Mouse (Mus musculus) stomach, embryonic 15.5 days (tissue): Measurements from ENCODE around the gene Tekt2. TPM values are rescaled to one million over a fixed set of nuclear protein-coding genes. Genes with fewer than 3 reads are reported as not detected.
A peak's percentile ranks its signal among the peaks of the same experiment; 100 is the strongest.

ENCODE experiments used
- ATAC-seq: fragments of 200-750 bp; cut with Nextera tagmentation; 2 replicates; pipeline ENCODE4 v1.8.0; 2017; ENCODE audit warnings: low read depth, moderate number of reproducible peaks, moderate TSS enrichment; ENCODE audit not compliant: insufficient read depth, low FRiP score
- H3K27ac ChIP-seq: fragments of 300-500 bp; sonication (generic); 2 replicates; pipeline ENCODE4 v1.5.1; 2015; ENCODE audit warnings: mild to moderate bottlenecking, inconsistent platforms
- H3K27me3 ChIP-seq: fragments of 300-500 bp; sonication (generic); replicated peaks from 2 replicates; pipeline ENCODE4 v1.6.1; 2015; ENCODE audit warnings: inconsistent platforms
- H3K36me3 ChIP-seq: fragments of 300-500 bp; sonication (generic); 2 replicates; pipeline ENCODE4 v1.6.1; 2015; ENCODE audit warnings: inconsistent platforms
- H3K4me1 ChIP-seq: fragments of 300-500 bp; sonication (generic); 2 replicates; pipeline ENCODE4 v1.6.1; 2015; ENCODE audit warnings: inconsistent platforms
- H3K4me2 ChIP-seq: fragments of 300-500 bp; sonication (generic); 2 replicates; pipeline ENCODE4 v1.6.1; 2015; ENCODE audit warnings: mild to moderate bottlenecking, inconsistent platforms
- H3K4me3 ChIP-seq: fragments of 300-500 bp; sonication (generic); replicated peaks from 2 replicates; pipeline ENCODE4 v1.5.1; 2015; ENCODE audit warnings: inconsistent platforms
- H3K9ac ChIP-seq: fragments of 300-500 bp; sonication (generic); 2 replicates; pipeline ENCODE4 v1.6.1; 2015; ENCODE audit warnings: inconsistent platforms
- H3K9me3 ChIP-seq: fragments of 300-500 bp; sonication (generic); 2 replicates; pipeline ENCODE4 v1.6.1; 2016; ENCODE audit warnings: inconsistent platforms
- WGBS: fragments of 180-500 bp; shearing (Covaris S2); methylation state at CpG from one replicate; pipeline ENCODE4 v1.1.7; 2015; 5-methylcytosine and 5-hydroxymethylcytosine counted together
- polyA plus RNA-seq: library from polyadenylated mRNA; unstranded; fragments of >200 nt; fragmentation: Nextera tagmentation; extraction: Ambion mirVana; gene quantifications from 2 replicates; pipeline ENCODE4 v1.2.1, GENCODE M21; 2015

Tekt2 gene
- polyA plus RNA-seq, 1 experiment from 2014 or later = 7.8 TPM

- Histone ChIP-seq H3K27ac (peak within 1 kb of the TSS; percentile 63; the same call in 1 of the 2 replicates), H3K4me1 (peaks cover 12% of the 10 kb centered on the region), H3K27me3 (peaks cover 33% of the 10 kb centered on the region), H3K4me2 (peak within 1 kb of the TSS; percentile 84), H3K9me3 (no peaks in the 10 kb centered on the region), H3K36me3 (no peaks in the 10 kb centered on the region), H3K4me3 (peak within 1 kb of the TSS; percentile 54), H3K9ac (peak within 1 kb of the TSS; percentile 60)
- no peak; the same call in 1 of the 2 replicates for ATAC-seq
- 2% methylated on average over 38 of the region's 42 CpGs for WGBS
Observed at GRCm38 (mm10) chr4:126286492-126286891, 39.0 kb downstream of the Tekt2 start, which contains the start of gene Col8a2. Gene Col8a2 (plus strand): TSS chr4:126286793.

- 84% methylated on average over 8 of the region's 8 CpGs for WGBS
- H3K9ac ChIP-seq = no peak overlapping the region
- H3K4me3 ChIP-seq = no peak overlapping the region
- H3K27ac ChIP-seq = no peak overlapping the region
- H3K4me2 ChIP-seq = no peak overlapping the region
- H3K9me3 ChIP-seq = no peaks in the 10 kb centered on the region
- peaks cover 12% of the 10 kb centered on the region for H3K4me1 ChIP-seq
- H3K36me3 ChIP-seq = no peaks in the 10 kb centered on the region
- ATAC-seq = no peak
- peaks cover 29% of the 10 kb centered on the region for H3K27me3 ChIP-seq
Observed at GRCm38 (mm10) chr4:126283582-126283981, 41.9 kb downstream of the Tekt2 start.

GRCm38 (mm10) chr4:126281706-126282105 is 43.8 kb downstream of the Tekt2 start:
- no peak overlapping the region for H3K27ac ChIP-seq
- no peak overlapping the region for H3K4me3 ChIP-seq
- H3K4me1 ChIP-seq = peaks cover 12% of the 10 kb centered on the region
- no peaks in the 10 kb centered on the region for H3K9me3 ChIP-seq
- ATAC-seq = no peak
- no peak overlapping the region for H3K9ac ChIP-seq
- H3K4me2 ChIP-seq = no peak overlapping the region
- 67% methylated on average over 9 of the region's 9 CpGs for WGBS
- H3K36me3 ChIP-seq = no peaks in the 10 kb centered on the region
- H3K27me3 ChIP-seq = peaks cover 17% of the 10 kb centered on the region

- Histone ChIP-seq H3K9me3 (no peaks in the 10 kb centered on the region), H3K4me3 (no peak overlapping the region), H3K27me3 (0 out of 2 replicates have a peak, but pooled peaks cover 6% of the 10 kb centered on the region), H3K27ac (no peak overlapping the region), H3K36me3 (peaks cover 3% of the 10 kb centered on the region), H3K9ac (no peak overlapping the region), H3K4me2 (no peak overlapping the region), H3K4me1 (peaks cover 6% of the 10 kb centered on the region; the same call in 1 of the 2 replicates)
- 66% methylated on average over 9 of the region's 9 CpGs for WGBS
- ATAC-seq = no peak
Observed at GRCm38 (mm10) chr4:126278961-126279360, 46.5 kb downstream of the Tekt2 start.

- ATAC-seq = no peak
- H3K36me3 ChIP-seq = peaks cover 7% of the 10 kb centered on the region
- 39% methylated on average over 9 of the region's 9 CpGs for WGBS
- H3K27me3 ChIP-seq = 0 out of 2 replicates have a peak, but pooled peaks cover 4% of the 10 kb centered on the region
- no peak overlapping the region for H3K4me3 ChIP-seq
- no peaks in the 10 kb centered on the region for H3K9me3 ChIP-seq
- no peak overlapping the region for H3K9ac ChIP-seq
- H3K27ac ChIP-seq = no peak overlapping the region
- peaks cover 6% of the 10 kb centered on the region; the same call in 1 of the 2 replicates for H3K4me1 ChIP-seq
- H3K4me2 ChIP-seq = no peak overlapping the region
Observed at GRCm38 (mm10) chr4:126278565-126278915, 46.9 kb downstream of the Tekt2 start.

- Histone ChIP-seq H3K9ac (no peak overlapping the region), H3K27me3 (no peaks in the 10 kb centered on the region), H3K9me3 (no peaks in the 10 kb centered on the region), H3K4me1 (peaks cover 6% of the 10 kb centered on the region; the same call in 1 of the 2 replicates), H3K4me2 (peak overlapping the region; percentile 40), H3K27ac (no peak overlapping the region), H3K36me3 (peaks cover 11% of the 10 kb centered on the region), H3K4me3 (no peak overlapping the region)
- ATAC-seq = no peak
- 9% methylated on average over 13 of the region's 13 CpGs for WGBS
Observed at GRCm38 (mm10) chr4:126277906-126278564, 47.5 kb downstream of the Tekt2 start.

- WGBS = 75% methylated on average over 13 of the region's 13 CpGs
- no peak overlapping the region for H3K27ac ChIP-seq
- H3K27me3 ChIP-seq = no peaks in the 10 kb centered on the region
- H3K36me3 ChIP-seq = peaks cover 16% of the 10 kb centered on the region
- no peak overlapping the region for H3K4me2 ChIP-seq
- no peak overlapping the region for H3K9ac ChIP-seq
- peak; percentile 14; the same call in 1 of the 2 replicates for ATAC-seq
- no peak overlapping the region for H3K4me3 ChIP-seq
- H3K4me1 ChIP-seq = peaks cover 6% of the 10 kb centered on the region; the same call in 1 of the 2 replicates
- no peaks in the 10 kb centered on the region for H3K9me3 ChIP-seq
Observed at GRCm38 (mm10) chr4:126275681-126276131, 49.8 kb downstream of the Tekt2 start.

GRCm38 (mm10) chr4:126275081-126275480 is 50.4 kb downstream of the Tekt2 start:
- WGBS = 90% methylated on average over 4 of the region's 4 CpGs

GRCm38 (mm10) chr4:126273753-126274152 is 51.7 kb downstream of the Tekt2 start:
- Histone ChIP-seq H3K9me3 (no peaks in the 10 kb centered on the region), H3K36me3 (peaks cover 16% of the 10 kb centered on the region), H3K27ac (no peak overlapping the region), H3K4me3 (no peak overlapping the region), H3K9ac (no peak overlapping the region), H3K27me3 (no peaks in the 10 kb centered on the region), H3K4me1 (peaks cover 6% of the 10 kb centered on the region; the same call in 1 of the 2 replicates), H3K4me2 (no peak overlapping the region)
- no peak for ATAC-seq
- WGBS = 77% methylated on average over 13 of the region's 13 CpGs

More at GRCm38 (mm10) chr4:126275081-126275480, 50.4 kb downstream of the Tekt2 start:
- no peaks in the 10 kb centered on the region for H3K27me3 ChIP-seq
- H3K9ac ChIP-seq = no peak overlapping the region
- no peak overlapping the region for H3K4me3 ChIP-seq
- peaks cover 16% of the 10 kb centered on the region for H3K36me3 ChIP-seq
- H3K4me2 ChIP-seq = no peak overlapping the region
- H3K27ac ChIP-seq = no peak overlapping the region
- no peak for ATAC-seq
- H3K9me3 ChIP-seq = no peaks in the 10 kb centered on the region
- H3K4me1 ChIP-seq = peaks cover 6% of the 10 kb centered on the region; the same call in 1 of the 2 replicates

Other genes with a start within 250 kb of the Tekt2 start
- gene Lsm10, start 229.1 kb downstream of the Tekt2 start, polyA plus RNA-seq = 46.7 and 48.0 TPM in 2 replicates
- 28.6 and 29.1 TPM in 2 replicates for gene Stk40, start 221.7 kb downstream of the Tekt2 start, polyA plus RNA-seq
- gene Eva1b, start 177.9 kb downstream of the Tekt2 start, polyA plus RNA-seq = 59.0 and 60.0 TPM in 2 replicates
- gene Sh3d21, start 162.2 kb downstream of the Tekt2 start, polyA plus RNA-seq = 7.4 and 10.3 TPM in 2 replicates
- 182 and 203 TPM in 2 replicates for gene Thrap3, start 122.9 kb downstream of the Tekt2 start, polyA plus RNA-seq
- 34.1 and 36.9 TPM in 2 replicates for gene Map7d1, start 69.3 kb downstream of the Tekt2 start, polyA plus RNA-seq
- gene Trappc3, start 63.4 kb downstream of the Tekt2 start, polyA plus RNA-seq = 91.7 and 97.1 TPM in 2 replicates
- gene Col8a2, start 38.9 kb downstream of the Tekt2 start, polyA plus RNA-seq = 13.4 and 14.2 TPM in 2 replicates
- gene Adprhl2, start 4.0 kb downstream of the Tekt2 start, polyA plus RNA-seq = 61.2 and 61.9 TPM in 2 replicates
- 13.9 and 15.2 TPM in 2 replicates for gene Ago3, start 103.9 kb upstream of the Tekt2 start, polyA plus RNA-seq
- gene Ago1, start 142.9 kb upstream of the Tekt2 start, polyA plus RNA-seq = 5.1 and 5.2 TPM in 2 replicates
- gene Ago4, start 207.8 kb upstream of the Tekt2 start, polyA plus RNA-seq = 1.6 and 2.1 TPM in 2 replicates
- 36.1 and 40.0 TPM in 2 replicates for gene Clspn, start 231.2 kb upstream of the Tekt2 start, polyA plus RNA-seq